Mouse (Mus musculus) embryonic facial prominence, embryonic 13.5 days (tissue): ENCODE data around the gene Zbtb7a. TPM values are rescaled to one million over a fixed set of nuclear protein-coding genes. Genes with fewer than 3 reads are reported as not detected.

Experiments used
- microRNA-seq: library from miRNA; unstranded; fragments of <30 nt; microRNA quantifications from one replicate; pipeline ENCODE4, GENCODE M21; 2016
- polyA plus RNA-seq: library from polyadenylated mRNA; unstranded; fragments of >200 nt; fragmentation: Nextera tagmentation; extraction: Ambion mirVana; gene quantifications from 2 replicates; pipeline ENCODE4 v1.2.1, GENCODE M21; 2015

The Zbtb7a gene
- polyA plus RNA-seq, 1 experiment from 2014 or later: 27.0 TPM

Small RNA genes lying within 50 kb of the gene (microRNA-seq; reads per million reads assigned to microRNA genes)
- gene Mir5615-1: not detected
- gene Mir5615-2: not detected

Other genes starting within 250 kb of the Zbtb7a start
- gene Timm13, start 234.3 kb upstream of the Zbtb7a start, polyA plus RNA-seq: 317 and 358 TPM in 2 replicates
- gene Lmnb2, start 217.0 kb upstream of the Zbtb7a start, polyA plus RNA-seq: 51.5 and 63.4 TPM in 2 replicates
- gene Gadd45b, start 205.1 kb upstream of the Zbtb7a start, polyA plus RNA-seq: 29.0 and 29.9 TPM in 2 replicates
- 11.3 and 13.1 TPM in 2 replicates for gene Gng7, start 120.3 kb upstream of the Zbtb7a start, polyA plus RNA-seq
- 0.80 and 1.0 TPM in 2 replicates for gene Diras1, start 109.6 kb upstream of the Zbtb7a start, polyA plus RNA-seq
- 22.6 and 22.7 TPM in 2 replicates for gene Slc39a3, start 97.8 kb upstream of the Zbtb7a start, polyA plus RNA-seq
- 218 and 222 TPM in 2 replicates for gene Sgta, start 75.0 kb upstream of the Zbtb7a start, polyA plus RNA-seq
- 58.2 and 60.9 TPM in 2 replicates for gene Thop1, start 65.2 kb upstream of the Zbtb7a start, polyA plus RNA-seq
- gene Creb3l3, start 36.3 kb upstream of the Zbtb7a start, polyA plus RNA-seq: 0.53 and 1.5 TPM in 2 replicates
- 196 and 213 TPM in 2 replicates for gene Map2k2, start 29.3 kb upstream of the Zbtb7a start, polyA plus RNA-seq
- gene Pias4, start 32.7 kb downstream of the Zbtb7a start, polyA plus RNA-seq: 58.1 and 60.9 TPM in 2 replicates
- gene Eef2, start 41.4 kb downstream of the Zbtb7a start, polyA plus RNA-seq: 622 and 633 TPM in 2 replicates
- gene Dapk3, start 47.8 kb downstream of the Zbtb7a start, polyA plus RNA-seq: 57.1 and 60.1 TPM in 2 replicates
- not detected in 2 replicates for gene 4930442H23Rik, start 48.6 kb downstream of the Zbtb7a start, polyA plus RNA-seq
- not detected in 2 replicates for gene Nmrk2, start 66.8 kb downstream of the Zbtb7a start, polyA plus RNA-seq
- 1.3 and 1.8 TPM in 2 replicates for gene Atcay, start 95.6 kb downstream of the Zbtb7a start, polyA plus RNA-seq
- gene Zfr2, start 97.9 kb downstream of the Zbtb7a start, polyA plus RNA-seq: 11.8 and 12.0 TPM in 2 replicates
- 7.0 and 7.4 TPM in 2 replicates for gene Matk, start 117.7 kb downstream of the Zbtb7a start, polyA plus RNA-seq
- gene Mrpl54, start 131.7 kb downstream of the Zbtb7a start, polyA plus RNA-seq: 197 and 202 TPM in 2 replicates
- gene Apba3, start 131.7 kb downstream of the Zbtb7a start, polyA plus RNA-seq: 61.9 and 67.9 TPM in 2 replicates
- gene Tjp3, start 156.4 kb downstream of the Zbtb7a start, polyA plus RNA-seq: 5.0 and 7.2 TPM in 2 replicates
- 56.0 and 57.6 TPM in 2 replicates for gene Pip5k1c, start 157.7 kb downstream of the Zbtb7a start, polyA plus RNA-seq
- 43.2 and 46.9 TPM in 2 replicates for gene Cactin, start 185.9 kb downstream of the Zbtb7a start, polyA plus RNA-seq
- 7.1 and 7.3 TPM in 2 replicates for gene Tbxa2r, start 193.5 kb downstream of the Zbtb7a start, polyA plus RNA-seq
- gene Gipc3, start 208.0 kb downstream of the Zbtb7a start, polyA plus RNA-seq: 0.13 TPM in 1 of 2 replicates, not detected in the other
- gene Hmg20b, start 215.3 kb downstream of the Zbtb7a start, polyA plus RNA-seq: 109 and 113 TPM in 2 replicates
- 10.7 and 11.0 TPM in 2 replicates for gene Mfsd12, start 222.3 kb downstream of the Zbtb7a start, polyA plus RNA-seq
- 1.0 and 1.2 TPM in 2 replicates for gene 4930404N11Rik, start 230.6 kb downstream of the Zbtb7a start, polyA plus RNA-seq
- 102 and 119 TPM in 2 replicates for gene Fzr1, start 243.3 kb downstream of the Zbtb7a start, polyA plus RNA-seq
- 67.8 and 71.8 TPM in 2 replicates for gene Dohh, start 249.2 kb downstream of the Zbtb7a start, polyA plus RNA-seq
- 4.1 and 5.0 TPM in 2 replicates for gene Gm48551, start 249.2 kb downstream of the Zbtb7a start, polyA plus RNA-seq